Mouse (Mus musculus) activated CD4-positive, CD25-positive, alpha-beta regulatory T cell (primary cell): ENCODE data around the gene Matn3. TPM values are rescaled to one million over a fixed set of nuclear protein-coding genes. Genes with fewer than 3 reads are reported as not detected.

Experiments used
- polyA plus RNA-seq, 2 experiments: library from polyadenylated mRNA; unstranded; fragments of 100-300 nt; shearing (Covaris generic); gene quantifications; one replicate each; pipeline ENCODE4 v1.2.1; 2017

Gene Matn3
- polyA plus RNA-seq: under 1 TPM in 1 of 2 experiments, not detected in 1; 0.07 TPM

GRCm38 (mm10) chr12:8947714-8948464 is at the start of gene Matn3:
Gene Matn3 (plus strand): TSS chr12:8947929.

GRCm38 (mm10) chr12:8921394-8922368 is 26.0 kb upstream of the Matn3 start, which contains the start of gene Laptm4a:
Gene Laptm4a (plus strand): TSS chr12:8921664.

DNA sequence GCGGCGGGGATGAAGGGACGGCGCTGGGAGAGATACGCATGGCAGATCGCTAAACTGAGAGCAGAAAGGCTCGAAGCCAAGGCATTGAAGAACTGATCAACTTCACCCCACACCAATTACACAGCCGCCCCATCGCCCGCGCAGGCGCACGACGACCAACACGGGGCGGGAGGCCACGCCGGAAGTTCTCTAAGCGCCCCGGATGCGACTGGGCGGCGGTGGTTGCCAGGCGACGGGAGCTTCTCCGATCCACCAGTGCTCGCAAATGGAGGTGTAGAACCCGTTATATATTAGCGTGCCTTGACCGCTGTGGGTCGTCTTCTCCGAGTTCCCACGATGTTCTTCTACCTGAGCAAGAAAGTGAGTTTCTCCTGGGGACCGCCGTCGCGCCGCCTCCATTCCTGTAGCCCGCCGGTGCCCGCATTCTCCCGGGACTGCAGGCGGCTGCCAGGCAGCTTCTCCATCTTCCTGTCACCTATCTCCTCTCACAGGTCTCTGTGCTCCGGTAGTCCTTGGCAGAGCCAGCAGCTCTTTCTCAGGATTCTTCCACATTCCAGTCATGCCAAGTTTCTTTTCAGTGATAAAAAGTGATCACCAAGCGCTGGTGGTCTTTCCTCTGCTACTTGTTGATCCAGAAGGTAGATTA is 26.2 kb downstream of the Matn3 start, which contains the start of gene Wdr35:
TSS of gene Wdr35 (plus strand) at position 73 of the 646 bp plus-strand sequence.

Other genes starting within 250 kb of the Matn3 start
- gene Sdc1, start 176.6 kb upstream of the Matn3 start, polyA plus RNA-seq: under 1 TPM; 0.10 to 0.21 TPM
- 100 to 1,000 TPM; 130 to 145 TPM for gene Laptm4a, start 26.3 kb upstream of the Matn3 start, polyA plus RNA-seq
- gene Wdr35, start 26.0 kb downstream of the Matn3 start, polyA plus RNA-seq: 1 to 10 TPM; 1.2 to 3.2 TPM
- 10 to 100 TPM; 10.7 to 11.9 TPM for gene Ttc32, start 82.1 kb downstream of the Matn3 start, polyA plus RNA-seq